Mouse (Mus musculus) urinary bladder, postnatal 25 days (tissue): Measurements from ENCODE around the gene Sema3b.
"Not testable (repeated sequence)": the region's sequence is repeated elsewhere in the genome, so short reads cannot be mapped to it uniquely, and the experiment has no call there.

Source experiments
- DNase-seq: peaks from one replicate; pipeline ENCODE4 v3.0.0; 2022; ENCODE audit warnings: low spot score

Sema3b gene

GRCm38 (mm10) chr9:107587833-107588639 is 21.0 kb downstream of the Sema3b start:
- no peak for DNase-seq

- DNase-seq, result peak; percentile 83
Measured at GRCm38 (mm10) chr9:107586974-107587832, 21.8 kb downstream of the Sema3b start, which contains the start of gene Ifrd2. Gene Ifrd2, plus strand, starts transcription at chr9:107587642.

- no peak for DNase-seq
Measured at GRCm38 (mm10) chr9:107586504-107586903, 22.5 kb downstream of the Sema3b start.

- DNase-seq, result no peak
Measured at GRCm38 (mm10) chr9:107583174-107583573, 25.9 kb downstream of the Sema3b start.

- DNase-seq, result no peak
Measured at GRCm38 (mm10) chr9:107582509-107583062, 26.4 kb downstream of the Sema3b start.

- DNase-seq, result no peak
Measured at GRCm38 (mm10) chr9:107581584-107581983, 27.4 kb downstream of the Sema3b start.

- DNase-seq, result peak; percentile 75
Measured at GRCm38 (mm10) chr9:107580501-107581317, 28.3 kb downstream of the Sema3b start, which contains the start of gene Hyal3. Gene Hyal3, plus strand, starts transcription at chr9:107580818.

GRCm38 (mm10) chr9:107579023-107579900 is 29.8 kb downstream of the Sema3b start:
- DNase-seq, result no peak

GRCm38 (mm10) chr9:107578587-107578986 is 30.4 kb downstream of the Sema3b start, which contains the start of gene Naa80:
Gene Naa80, plus strand, starts transcription at chr9:107578887.
- DNase-seq, result no peak

- DNase-seq, result no peak
Measured at GRCm38 (mm10) chr9:107577871-107578270, 31.2 kb downstream of the Sema3b start.

- peak; percentile 68 for DNase-seq
Measured at GRCm38 (mm10) chr9:107576357-107577107, 32.5 kb downstream of the Sema3b start, which contains the start of gene Hyal1. Gene Hyal1, plus strand, starts transcription at chr9:107576927.

- DNase-seq, result no peak
Measured at GRCm38 (mm10) chr9:107575579-107576356, 33.3 kb downstream of the Sema3b start.

- not testable (repeated sequence) for DNase-seq
Measured at GRCm38 (mm10) chr9:107573774-107574173, 35.3 kb downstream of the Sema3b start.

- DNase-seq, result no peak
Measured at GRCm38 (mm10) chr9:107572327-107572662, 36.7 kb downstream of the Sema3b start.

- DNase-seq, result no peak
Measured at GRCm38 (mm10) chr9:107571534-107572326, 37.3 kb downstream of the Sema3b start.

- no peak for DNase-seq
Measured at GRCm38 (mm10) chr9:107570845-107571244, 38.2 kb downstream of the Sema3b start.

GRCm38 (mm10) chr9:107570016-107570415 is 39.0 kb downstream of the Sema3b start:
- no peak for DNase-seq

- no peak for DNase-seq
Measured at GRCm38 (mm10) chr9:107569270-107569669, 39.8 kb downstream of the Sema3b start.
